Mouse (Mus musculus): ENCODE measurements around the gene Slitrk2. TPM values are rescaled to one million over a fixed set of nuclear protein-coding genes. Genes with fewer than 3 reads are reported as not detected.

Gene Slitrk2
- polyA plus RNA-seq (2015; fragmentation: Nextera tagmentation; extraction: Ambion mirVana), result 10.1 and 10.7 TPM in 2 replicates

DNA sequence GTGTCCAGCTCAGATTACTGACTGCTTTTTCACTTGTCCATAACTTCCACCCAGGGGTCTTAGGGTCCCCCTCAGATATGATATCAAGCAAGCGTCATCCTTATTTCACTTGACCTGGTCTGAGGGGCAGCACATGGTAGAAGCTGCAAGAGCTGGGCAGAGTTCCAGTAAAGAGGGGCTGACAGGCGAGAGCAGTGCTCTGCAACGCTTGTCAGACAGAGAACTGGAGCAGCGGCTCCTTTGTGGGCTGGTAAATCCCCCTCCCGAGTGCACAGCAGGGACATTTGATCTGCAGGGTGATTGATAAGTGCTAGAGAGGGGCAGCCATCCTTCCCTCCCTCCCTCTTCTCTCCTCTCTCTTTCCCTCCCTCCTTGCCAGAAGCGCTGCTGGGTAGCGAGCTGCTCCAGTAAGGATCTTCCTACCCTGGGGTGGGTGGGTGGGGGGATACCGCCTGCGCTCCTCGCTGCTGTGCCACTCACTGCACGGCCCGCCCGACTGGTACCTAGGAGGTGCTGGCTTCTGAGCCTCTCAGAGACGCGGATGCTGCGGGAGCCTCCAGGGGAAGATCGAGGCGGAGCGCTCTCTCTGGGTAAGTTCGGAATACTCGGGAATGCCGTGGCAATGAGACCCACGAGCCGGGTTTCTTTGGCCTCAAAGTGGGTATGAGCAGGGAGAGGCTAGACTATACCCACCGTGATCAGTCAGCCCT is at the start of gene Slitrk2:
Gene Slitrk2, plus strand, starts transcription at position 408 of the 710 bp plus-strand sequence.
- peak within 1 kb of the TSS; percentile 39 for H3K4me3 ChIP-seq
- peak within 1 kb of the TSS; percentile 59 for H3K9ac ChIP-seq
- ATAC-seq, result peak; percentile 74
- H3K36me3 ChIP-seq (ENCODE audit: poor library complexity, severe bottlenecking), result no peaks in the 10 kb centered on the region
- peaks cover 8% of the 10 kb centered on the region for H3K4me1 ChIP-seq
- no peaks in the 10 kb centered on the region for H3K27me3 ChIP-seq
- H3K9me3 ChIP-seq (replicated peaks), result no peaks in the 10 kb centered on the region
- H3K4me2 ChIP-seq, result peak within 1 kb of the TSS; percentile 60
- WGBS, result 19% methylated on average over 23 of the region's 25 CpGs
- H3K27ac ChIP-seq, result peak within 1 kb of the TSS; percentile 25

DNA sequence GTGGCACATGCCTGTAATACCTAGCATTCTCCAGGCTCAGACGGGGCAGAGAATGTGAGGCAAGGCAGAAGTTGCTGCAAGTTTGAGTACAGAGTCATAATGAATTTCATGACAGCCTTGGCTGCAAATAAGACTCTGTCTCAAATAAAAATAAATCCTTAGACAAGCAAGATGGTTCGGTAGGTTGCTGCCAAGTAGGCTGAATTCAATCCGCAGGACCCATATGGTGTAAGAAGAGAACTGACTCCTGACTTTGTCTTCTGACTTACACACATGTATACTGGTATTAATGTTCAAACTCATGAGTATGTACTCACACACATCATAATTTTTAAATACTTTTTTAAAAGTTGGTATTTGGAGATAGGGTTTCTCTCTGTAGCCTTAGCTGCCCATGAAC is 43.6 kb upstream of the Slitrk2 start:
- Histone ChIP-seq H3K4me3 (no peak overlapping the region), H3K4me2 (no peak overlapping the region), H3K4me1 (no peaks in the 10 kb centered on the region), H3K27ac (no peak overlapping the region), H3K36me3 (ENCODE audit: poor library complexity, severe bottlenecking) (no peaks in the 10 kb centered on the region), H3K27me3 (no peaks in the 10 kb centered on the region), H3K9me3 (replicated peaks) (no peaks in the 10 kb centered on the region), H3K9ac (no peak overlapping the region)
- no peak for ATAC-seq
- WGBS, result 85% methylated on average over 3 of the region's 3 CpGs

- H3K4me3 ChIP-seq, result peak overlapping the region; percentile 45
- no peaks in the 10 kb centered on the region for H3K36me3 ChIP-seq (ENCODE audit: poor library complexity, severe bottlenecking)
- 6% methylated on average over 18 of the region's 21 CpGs for whole genome bisulfite sequencing
- H3K4me2 ChIP-seq, result peak overlapping the region; percentile 60
- peaks cover 8% of the 10 kb centered on the region for H3K4me1 ChIP-seq
- no peaks in the 10 kb centered on the region for H3K27me3 ChIP-seq
- H3K9ac ChIP-seq, result peak overlapping the region; percentile 63
- ATAC-seq, result peak; percentile 86
- peak overlapping the region; percentile 45 for H3K27ac ChIP-seq
- no peaks in the 10 kb centered on the region for H3K9me3 ChIP-seq (replicated peaks)
These were observed 3.5 kb downstream of the Slitrk2 start for GRCm38 (mm10) chrX:66652455-66653144.

GRCm38 (mm10) chrX:66657365-66657764 is 8.2 kb downstream of the Slitrk2 start:
- Histone ChIP-seq H3K9me3 (replicated peaks) (no peaks in the 10 kb centered on the region), H3K4me2 (no peak overlapping the region), H3K4me1 (peaks cover under 1% of the 10 kb centered on the region; the same call in 1 of the 2 replicates), H3K27ac (no peak overlapping the region), H3K4me3 (no peak overlapping the region), H3K27me3 (no peaks in the 10 kb centered on the region), H3K9ac (no peak overlapping the region), H3K36me3 (ENCODE audit: poor library complexity, severe bottlenecking) (no peaks in the 10 kb centered on the region)
- ATAC-seq, result no peak
- 10% methylated on average over 2 of the region's 2 CpGs for whole genome bisulfite sequencing

DNA sequence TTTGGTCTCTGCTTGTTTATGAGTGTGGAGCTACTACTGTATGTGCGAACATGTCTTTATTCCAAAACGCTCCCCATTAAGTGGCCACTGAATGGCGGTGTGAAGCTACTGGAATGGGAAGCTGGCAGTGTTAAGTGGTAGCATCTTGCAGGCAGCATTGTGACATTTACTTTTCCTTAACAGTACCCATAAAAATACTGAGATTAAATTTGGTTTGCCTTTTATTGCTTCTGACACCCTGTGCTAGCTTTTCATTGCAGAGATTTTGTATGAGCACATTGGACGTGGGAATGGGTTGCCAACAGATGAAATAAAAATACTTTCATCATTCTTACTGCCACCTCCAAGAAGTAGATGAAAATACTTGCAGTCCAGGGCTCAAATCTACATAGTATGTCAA is 27.8 kb downstream of the Slitrk2 start:
- Histone ChIP-seq H3K4me1 (no peaks in the 10 kb centered on the region), H3K36me3 (ENCODE audit: poor library complexity, severe bottlenecking) (no peaks in the 10 kb centered on the region), H3K27me3 (no peaks in the 10 kb centered on the region), H3K4me2 (no peak overlapping the region), H3K9ac (no peak overlapping the region), H3K27ac (no peak overlapping the region), H3K9me3 (replicated peaks) (no peaks in the 10 kb centered on the region), H3K4me3 (no peak overlapping the region)
- WGBS, result 95% methylated on average over 4 of the region's 4 CpGs
- ATAC-seq, result no peak

DNA sequence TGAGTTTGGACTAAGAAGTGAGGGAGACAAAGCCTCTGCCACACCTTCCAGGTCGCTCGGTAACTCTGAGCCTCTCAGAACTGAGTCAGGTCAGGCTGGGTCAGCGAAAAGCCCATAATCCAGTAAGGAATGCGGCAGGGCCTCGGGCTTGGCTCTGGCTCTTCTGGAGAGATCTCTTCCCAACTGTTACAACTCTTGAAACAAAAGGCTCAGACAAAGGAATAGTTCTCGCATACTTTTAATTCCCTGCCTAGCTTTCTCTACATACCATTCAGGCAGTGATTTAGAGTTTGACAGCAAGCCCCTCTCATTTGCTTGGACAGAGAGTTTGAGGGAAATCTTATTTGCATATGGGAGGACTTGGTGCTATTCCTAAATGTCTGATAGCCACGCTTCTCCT is 29.5 kb downstream of the Slitrk2 start:
- H3K4me1 ChIP-seq, result no peaks in the 10 kb centered on the region
- no peak for ATAC-seq
- WGBS, result 14% methylated on average over 7 of the region's 7 CpGs

More for the DNA sequence above, 29.5 kb downstream of the Slitrk2 start:
- H3K4me2 ChIP-seq, result no peak overlapping the region
- H3K4me3 ChIP-seq, result no peak overlapping the region
- H3K27ac ChIP-seq, result no peak overlapping the region
- H3K9ac ChIP-seq, result no peak overlapping the region
- no peaks in the 10 kb centered on the region for H3K36me3 ChIP-seq (ENCODE audit: poor library complexity, severe bottlenecking)
- H3K27me3 ChIP-seq, result no peaks in the 10 kb centered on the region
- H3K9me3 ChIP-seq (replicated peaks), result no peaks in the 10 kb centered on the region
